Mouse (Mus musculus) liver, adult 2 months (tissue): Measurements from ENCODE around the gene Morc1. TPM values are rescaled to one million over a fixed set of nuclear protein-coding genes. Genes with fewer than 3 reads are reported as not detected.

Experiments used
- DNase-seq: peaks from one replicate; pipeline ENCODE4 v3.0.0-alpha.2; 2011; ENCODE audit warnings: low read depth, low spot score; ENCODE audit errors: extremely low read depth
- H3K27ac ChIP-seq: fragments of 200-500 bp; replicated peaks from 2 replicates; pipeline ENCODE4 v1.5.1; 2012; ENCODE audit warnings: low read depth, mild to moderate bottlenecking, control low read depth, inconsistent platforms, low read length; ENCODE audit not compliant: insufficient read depth
- H3K27me3 ChIP-seq: fragments of 200-500 bp; 2 replicates; pipeline ENCODE4 v1.6.1; 2012; ENCODE audit warnings: mild to moderate bottlenecking, moderate library complexity, low read length, inconsistent platforms; ENCODE audit not compliant: control insufficient read depth, insufficient read depth
- H3K36me3 ChIP-seq: fragments of 200-500 bp; 2 replicates; pipeline ENCODE4 v1.6.1; 2012; ENCODE audit warnings: low read length, inconsistent platforms; ENCODE audit not compliant: control insufficient read depth, insufficient read depth
- H3K4me1 ChIP-seq: fragments of 200-500 bp; 2 replicates; pipeline ENCODE4 v1.6.1; 2011; ENCODE audit warnings: low read length; ENCODE audit not compliant: control insufficient read depth, insufficient read depth
- H3K4me3 ChIP-seq: fragments of 200-500 bp; 2 replicates; pipeline ENCODE4 v1.5.1; 2011; ENCODE audit warnings: low read depth, mild to moderate bottlenecking, control low read depth, low read length, moderate library complexity; ENCODE audit not compliant: insufficient read depth
- H3K79me2 ChIP-seq: fragments of 200-500 bp; 2 replicates; pipeline ENCODE4 v1.6.1; 2012; ENCODE audit warnings: inconsistent platforms, mild to moderate bottlenecking, low read length, moderate library complexity; ENCODE audit not compliant: control insufficient read depth, insufficient read depth
- H3K9ac ChIP-seq: fragments of 200-500 bp; 2 replicates; pipeline ENCODE4 v1.6.1; 2012; ENCODE audit warnings: low read depth, mild to moderate bottlenecking, control low read depth, inconsistent platforms, low read length
- CTCF ChIP-seq: fragments of 200-500 bp; IDR thresholded peaks from 2 replicates; pipeline ENCODE4 v1.5.1; 2011; ENCODE audit warnings: low read depth, low read length, control low read depth
- POLR2A ChIP-seq: fragments of 200-500 bp; IDR thresholded peaks from 2 replicates; pipeline ENCODE4 v1.6.1; 2011; ENCODE audit warnings: low read length, control low read depth; ENCODE audit not compliant: insufficient read depth; ENCODE audit errors: extremely low read depth
- WGBS: fragments of 180-500 bp; shearing (Covaris S2); methylation state at CpG from one replicate; pipeline ENCODE4 v1.1.7; 2018; 5-methylcytosine and 5-hydroxymethylcytosine counted together
- polyA plus RNA-seq: library from polyadenylated mRNA; depleted of rRNA; stranded (reverse); fragments of >200 nt; gene quantifications from 2 replicates; pipeline ENCODE4 v1.2.3, GENCODE M21; 2012
- total RNA-seq: library from RNA; depleted of rRNA; stranded (reverse); fragments of >200 nt; gene quantifications from 2 replicates; pipeline ENCODE4 v1.2.3, GENCODE M21; 2014

Morc1 gene
- total and polyA plus RNA-seq, 2 experiments: not detected

DNA sequence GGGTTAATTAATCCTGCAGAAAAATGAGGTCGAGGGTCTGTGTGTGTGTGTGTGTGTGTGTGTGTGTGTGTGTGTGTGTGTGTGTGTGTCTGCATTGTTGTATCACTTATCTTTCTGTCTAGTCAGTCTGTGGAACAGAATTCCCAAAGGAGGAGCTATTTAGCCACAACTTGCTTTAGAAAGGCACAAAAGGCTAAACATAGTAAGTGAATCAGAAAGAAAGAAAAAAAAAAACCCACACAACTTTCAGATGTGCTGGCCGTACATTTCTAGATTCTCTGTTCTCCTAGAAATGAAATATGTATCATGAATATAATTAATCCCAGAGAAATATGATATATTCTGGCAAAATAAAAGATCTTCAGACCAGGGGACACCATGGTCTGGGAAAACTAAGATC lies 190.0 kb downstream of the Morc1 start:
- TF ChIP-seq CTCF: no peak
- TF ChIP-seq POLR2A: no peak
- DNase-seq: no peak
- H3K36me3 ChIP-seq: no peaks in the 10 kb centered on the region
- no peak overlapping the region for H3K4me3 ChIP-seq
- H3K79me2 ChIP-seq: no peaks in the 10 kb centered on the region
- no peak overlapping the region for H3K9ac ChIP-seq
- no peaks in the 10 kb centered on the region for H3K4me1 ChIP-seq
- no peak overlapping the region for H3K27ac ChIP-seq
- no peaks in the 10 kb centered on the region for H3K27me3 ChIP-seq
- WGBS: 52% methylated on average over 2 of the region's 2 CpGs

DNA sequence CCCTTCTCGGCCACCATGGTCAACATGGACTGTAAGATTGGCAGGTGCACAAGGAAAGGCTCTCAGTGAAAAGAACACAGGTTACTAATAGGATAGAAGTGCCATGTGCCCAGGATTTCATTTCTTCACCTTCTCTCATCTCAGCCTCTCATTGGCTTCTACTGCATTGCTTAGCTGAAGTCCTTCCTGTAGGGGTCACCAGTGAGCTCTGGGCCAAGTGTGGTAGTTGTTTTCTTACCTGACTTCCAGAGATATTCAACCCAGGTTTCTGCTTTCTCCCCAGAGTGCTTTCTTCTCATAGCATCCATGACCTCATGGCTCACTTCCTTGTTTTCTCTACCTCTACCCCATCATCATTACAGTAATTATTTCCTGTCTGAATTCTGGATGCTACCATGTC lies 192.4 kb downstream of the Morc1 start:
- 58% methylated on average over 1 of the region's 1 CpGs for WGBS
- no peak overlapping the region for H3K4me3 ChIP-seq
- H3K27me3 ChIP-seq: no peaks in the 10 kb centered on the region
- no peaks in the 10 kb centered on the region for H3K4me1 ChIP-seq
- no peaks in the 10 kb centered on the region for H3K36me3 ChIP-seq
- H3K79me2 ChIP-seq: no peaks in the 10 kb centered on the region
- TF ChIP-seq POLR2A: no peak
- TF ChIP-seq CTCF: peak; percentile 21; the same call in 1 of the 2 replicates
- H3K27ac ChIP-seq: no peak overlapping the region
- DNase-seq: no peak
- no peak overlapping the region for H3K9ac ChIP-seq

DNA sequence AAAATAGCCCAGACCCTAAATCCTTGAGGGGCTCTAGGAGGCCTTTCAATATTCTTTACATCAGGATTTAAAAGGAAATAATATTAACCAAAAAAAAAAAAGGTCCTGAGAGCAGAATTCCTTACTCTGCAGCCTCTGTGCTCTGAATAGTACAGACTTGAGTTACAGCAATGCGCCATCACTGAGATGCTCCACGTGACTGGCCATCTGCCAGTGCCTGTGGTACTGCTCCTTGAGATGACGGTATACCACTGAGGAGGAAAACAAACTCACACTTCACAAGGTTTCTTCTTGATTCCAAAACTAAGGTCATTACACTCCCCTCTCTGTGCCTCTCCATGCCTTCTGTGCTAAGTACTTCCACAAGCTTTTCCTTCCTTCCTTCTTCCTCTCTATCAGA lies 195.1 kb downstream of the Morc1 start:
- H3K4me1 ChIP-seq: no peaks in the 10 kb centered on the region
- WGBS: 82% methylated on average over 3 of the region's 3 CpGs

DNA sequence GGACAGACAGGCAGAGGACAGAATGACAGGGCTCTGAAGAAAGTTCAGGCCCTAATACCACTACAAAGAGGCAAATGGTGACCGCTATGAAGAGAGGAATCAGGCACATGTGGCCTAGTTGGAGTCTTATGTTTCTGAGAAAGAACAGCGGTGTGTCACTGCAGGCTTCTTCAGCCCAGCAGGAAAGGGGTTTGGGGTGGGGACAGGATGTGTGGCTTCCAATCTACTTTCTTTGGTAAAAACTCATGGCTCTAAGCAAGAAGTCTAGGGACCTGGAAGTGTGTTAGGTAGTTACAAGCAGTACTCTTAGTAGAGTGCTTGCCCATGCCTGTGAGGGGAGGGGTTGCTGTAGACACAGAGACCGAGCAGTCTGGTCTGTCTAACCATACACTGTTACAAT lies 196.3 kb downstream of the Morc1 start:
- WGBS: 85% methylated on average over 3 of the region's 3 CpGs
- no peaks in the 10 kb centered on the region for H3K36me3 ChIP-seq
- H3K9ac ChIP-seq: no peak overlapping the region
- no peaks in the 10 kb centered on the region for H3K4me1 ChIP-seq
- no peaks in the 10 kb centered on the region for H3K79me2 ChIP-seq
- TF ChIP-seq CTCF (no peak), POLR2A (no peak)
- DNase-seq: no peak
- no peaks in the 10 kb centered on the region for H3K27me3 ChIP-seq
- no peak overlapping the region for H3K4me3 ChIP-seq
- H3K27ac ChIP-seq: no peak overlapping the region

More for the DNA sequence above, 195.1 kb downstream of the Morc1 start:
- Histone ChIP-seq H3K9ac (no peak overlapping the region), H3K79me2 (no peaks in the 10 kb centered on the region), H3K36me3 (no peaks in the 10 kb centered on the region), H3K27me3 (no peaks in the 10 kb centered on the region), H3K27ac (no peak overlapping the region), H3K4me3 (no peak overlapping the region)
- TF ChIP-seq CTCF (no peak), POLR2A (no peak)
- DNase-seq: no peak

DNA sequence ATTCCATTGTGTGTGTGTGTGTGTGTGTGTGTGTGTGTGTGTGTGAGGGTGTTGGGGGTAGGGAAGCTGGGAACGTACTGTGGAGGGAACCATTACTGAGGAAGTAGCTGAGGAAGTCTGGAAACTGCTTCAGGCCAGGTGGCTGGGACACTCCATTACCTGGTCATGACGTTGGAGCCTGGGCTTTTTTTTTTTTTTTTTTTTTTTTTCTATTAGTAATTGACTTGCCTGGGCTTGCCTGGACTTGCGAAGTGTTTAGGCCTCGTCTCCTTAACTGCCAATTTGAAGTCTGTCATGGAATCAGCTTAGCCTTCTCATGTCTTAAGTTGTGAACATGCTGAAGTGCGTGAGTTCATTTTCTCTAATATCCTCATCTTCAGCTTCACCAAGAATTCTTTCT lies 198.7 kb downstream of the Morc1 start:
- no peak overlapping the region for H3K27ac ChIP-seq
- TF ChIP-seq POLR2A (no peak), CTCF (no peak)
- H3K27me3 ChIP-seq: no peaks in the 10 kb centered on the region
- H3K4me1 ChIP-seq: no peaks in the 10 kb centered on the region
- H3K4me3 ChIP-seq: no peak overlapping the region
- H3K9ac ChIP-seq: no peak overlapping the region
- no peaks in the 10 kb centered on the region for H3K36me3 ChIP-seq
- WGBS: 73% methylated on average over 5 of the region's 5 CpGs
- H3K79me2 ChIP-seq: no peaks in the 10 kb centered on the region
- no peak for DNase-seq

DNA sequence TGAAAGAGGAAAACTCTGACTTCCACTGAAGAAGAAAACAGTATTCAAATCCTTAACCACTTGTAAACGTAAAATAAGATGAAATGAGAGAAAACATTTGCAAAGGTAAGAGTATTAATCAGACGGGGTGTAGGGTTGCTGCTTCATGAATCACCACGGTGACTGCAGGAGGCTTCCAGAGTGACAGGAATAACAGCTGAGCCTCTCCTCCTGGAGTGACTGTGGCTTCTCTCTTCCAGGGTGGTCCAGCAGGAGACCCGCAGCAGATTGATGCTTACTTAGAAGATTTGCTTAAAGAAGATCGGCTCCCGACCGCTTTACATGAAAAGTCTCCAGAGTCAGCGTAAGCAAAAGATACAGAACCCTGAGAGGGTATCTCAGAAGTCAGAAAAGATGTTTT lies 199.4 kb downstream of the Morc1 start:
- Histone ChIP-seq H3K36me3 (no peaks in the 10 kb centered on the region), H3K27ac (no peak overlapping the region), H3K4me3 (no peak overlapping the region), H3K4me1 (no peaks in the 10 kb centered on the region), H3K9ac (no peak overlapping the region), H3K79me2 (no peaks in the 10 kb centered on the region), H3K27me3 (no peaks in the 10 kb centered on the region)
- TF ChIP-seq POLR2A: no peak
- TF ChIP-seq CTCF: no peak
- 32% methylated on average over 8 of the region's 8 CpGs for WGBS
- no peak for DNase-seq
